Mouse (Mus musculus) liver, embryonic 14.5 days (tissue): ENCODE measurements around the gene Tmem248. TPM values are rescaled to one million over a fixed set of nuclear protein-coding genes. Genes with fewer than 3 reads are reported as not detected.

Experiments used
- ATAC-seq: fragments of 200-750 bp; cut with Nextera tagmentation; 2 replicates; pipeline ENCODE4 v1.8.0; 2017; ENCODE audit warnings: moderate number of reproducible peaks, mild to moderate bottlenecking, moderate library complexity; ENCODE audit not compliant: insufficient read depth
- DNase-seq, 3 experiments: peaks; one replicate each; pipeline ENCODE4 v3.0.0-alpha.2; 2012 to 2013; ENCODE audit warnings: low read depth in 3 of 3, low spot score in 3 of 3
- H3K27ac ChIP-seq: fragments of 300-500 bp; sonication (generic); 2 replicates; pipeline ENCODE4 v1.5.1; 2014; ENCODE audit warnings: moderate library complexity, mild to moderate bottlenecking, control low read depth, inconsistent platforms
- H3K27me3 ChIP-seq: fragments of 300-500 bp; sonication (generic); 2 replicates; pipeline ENCODE4 v1.6.1; 2014; ENCODE audit warnings: mild to moderate bottlenecking, low read length, moderate library complexity; ENCODE audit not compliant: control insufficient read depth, insufficient read depth
- H3K36me3 ChIP-seq: fragments of 300-500 bp; sonication (generic); replicated peaks from 2 replicates; pipeline ENCODE4 v1.6.1; 2014; ENCODE audit warnings: low read depth; ENCODE audit not compliant: control insufficient read depth, insufficient read depth
- H3K4me1 ChIP-seq, 2 experiments: fragments of 200-500 bp in 1 of 2; fragments of 300-500 bp in 1 of 2; sonication (generic) in 1 of 2; replicated peaks; 2 replicates each; pipeline ENCODE4 v1.6.1; 2012 to 2014; ENCODE audit warnings: antibody characterized with exemption in 1 of 2, inconsistent platforms in 1 of 2, low read length in 1 of 2; ENCODE audit not compliant: control insufficient read depth in 2 of 2, insufficient read depth in 2 of 2
- H3K4me2 ChIP-seq: fragments of 300-500 bp; sonication (generic); 2 replicates; pipeline ENCODE4 v1.6.1; 2014; ENCODE audit warnings: low read depth, mild to moderate bottlenecking, control low read depth, moderate library complexity
- H3K4me3 ChIP-seq, 2 experiments: fragments of 200-500 bp in 1 of 2; fragments of 300-500 bp in 1 of 2; sonication (generic) in 1 of 2; 2 replicates each; pipeline ENCODE4 v1.5.1; 2012 to 2014; ENCODE audit warnings: low read depth in 2 of 2, low read length in 2 of 2, mild to moderate bottlenecking in 2 of 2, control low read depth in 1 of 2, inconsistent platforms in 1 of 2, moderate library complexity in 1 of 2; ENCODE audit not compliant: insufficient read depth in 1 of 2
- H3K9ac ChIP-seq: fragments of 300-500 bp; sonication (generic); replicated peaks from 2 replicates; pipeline ENCODE4 v1.6.1; 2014; ENCODE audit warnings: mild to moderate bottlenecking, control low read depth, moderate library complexity
- H3K9me3 ChIP-seq: fragments of 300-500 bp; sonication (generic); 2 replicates; pipeline ENCODE4 v1.6.1; 2016; ENCODE audit warnings: low read length, mixed read lengths; ENCODE audit not compliant: control insufficient read depth
- CTCF ChIP-seq: IDR thresholded peaks from 2 replicates; pipeline ENCODE4 v1.5.1; 2016; ENCODE audit warnings: antibody characterized with exemption, low read depth, control low read depth
- EP300 ChIP-seq: IDR thresholded peaks from 2 replicates; pipeline ENCODE4 v1.6.1; 2016; ENCODE audit warnings: antibody characterized with exemption, low read depth
- WGBS: fragments of 180-500 bp; shearing (Covaris S2); extraction: QIAGEN DNeasy Blood & Tissue Kit; methylation state at CpG from one replicate; pipeline ENCODE4 v1.1.7; 2014; ENCODE audit not compliant: insufficient replicate concordance; 5-methylcytosine and 5-hydroxymethylcytosine counted together
- polyA plus RNA-seq, 2 experiments: library from polyadenylated mRNA; depleted of rRNA in 1 of 2; stranded (reverse) in 1 of 2; unstranded in 1 of 2; fragments of >200 nt; fragmentation: Nextera tagmentation in 1 of 2; extraction: Ambion mirVana in 1 of 2; gene quantifications; 2 replicates each; pipeline versions ENCODE4 v1.2.1 to v1.2.3; 2012 to 2014

The Tmem248 gene
- polyA plus RNA-seq, 2 experiments, result 14.1 to 25.4 TPM

DNA sequence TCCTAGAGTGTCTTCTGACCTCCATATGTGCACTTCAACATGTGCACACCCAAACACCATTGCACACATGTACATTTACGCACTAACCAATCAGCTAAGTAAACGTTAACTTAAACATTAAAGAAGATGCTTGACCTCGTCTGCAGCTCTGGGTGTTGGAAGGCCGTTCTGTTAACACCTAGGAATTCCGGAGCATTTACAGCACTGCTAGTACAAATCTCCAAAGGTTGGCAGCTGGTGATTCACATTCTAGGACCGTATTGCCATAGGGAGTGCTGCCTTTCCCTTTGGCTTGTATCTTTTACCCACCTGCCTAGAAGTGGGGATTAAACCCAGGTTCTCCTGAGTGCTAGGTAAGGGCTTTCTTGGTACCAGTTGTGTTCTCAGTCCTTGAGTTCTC lies 25.0 kb upstream of the Tmem248 start:
- H3K4me1 ChIP-seq, result peaks cover 3 to 6% of the 10 kb centered on the region in 2 experiments; a peak in 2 of 4 replicates
- no peak overlapping the region for H3K4me2 ChIP-seq
- H3K9ac ChIP-seq, result no peak overlapping the region
- DNase-seq, result no peak
- no peak overlapping the region for H3K4me3 ChIP-seq
- no peaks in the 10 kb centered on the region for H3K9me3 ChIP-seq
- no peak for TF ChIP-seq CTCF
- TF ChIP-seq EP300, result no peak
- H3K36me3 ChIP-seq, result peaks cover 57% of the 10 kb centered on the region
- no peak overlapping the region for H3K27ac ChIP-seq
- no peaks in the 10 kb centered on the region for H3K27me3 ChIP-seq
- no peak for ATAC-seq
- 88% methylated on average over 6 of the region's 6 CpGs for WGBS

DNA sequence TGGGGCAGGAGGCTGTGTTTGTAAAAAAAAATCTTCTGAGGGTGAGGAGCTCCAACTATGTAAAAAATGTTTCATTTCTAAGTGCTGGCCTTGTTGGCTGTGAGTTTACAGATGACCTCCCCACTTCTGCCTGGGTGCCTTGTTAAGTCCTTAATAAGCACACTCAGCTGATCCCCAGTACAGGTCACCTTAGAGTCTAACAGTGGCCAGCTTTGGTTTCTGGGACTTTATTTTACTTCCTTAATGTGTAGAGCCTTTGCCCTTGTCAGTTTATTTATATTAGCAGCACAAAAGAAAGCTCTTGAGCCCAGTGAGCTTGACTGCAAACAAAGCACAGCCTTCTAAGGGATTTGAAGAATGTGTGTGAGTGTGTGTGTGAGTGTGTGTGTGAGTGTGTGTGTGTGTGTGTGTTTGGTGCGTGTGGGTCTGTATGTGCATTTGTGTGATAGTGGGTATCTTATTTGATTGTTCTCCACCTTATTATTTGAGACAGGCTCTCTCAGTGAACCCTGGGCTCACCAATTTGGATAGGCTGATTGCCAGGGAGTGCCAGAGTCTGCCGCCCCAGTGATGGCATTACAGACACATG lies 24.4 kb upstream of the Tmem248 start:
- WGBS, result 87% methylated on average over 2 of the region's 2 CpGs
- Histone ChIP-seq H3K27me3 (no peaks in the 10 kb centered on the region), H3K36me3 (peaks cover 59% of the 10 kb centered on the region)

GRCm38 (mm10) chr5:130193760-130194159 lies 23.1 kb upstream of the Tmem248 start:
- no peak for ATAC-seq
- WGBS, result 83% methylated on average over 3 of the region's 3 CpGs
- Histone ChIP-seq H3K9ac (no peak overlapping the region), H3K27ac (no peak overlapping the region), H3K36me3 (peaks cover 63% of the 10 kb centered on the region), H3K4me3 (no peak overlapping the region), H3K9me3 (no peaks in the 10 kb centered on the region), H3K4me2 (no peak overlapping the region), H3K27me3 (no peaks in the 10 kb centered on the region), H3K4me1 (no peaks in the 10 kb centered on the region)
- TF ChIP-seq EP300, result no peak
- TF ChIP-seq CTCF, result no peak
- no peak for DNase-seq

More for the DNA sequence above, 24.4 kb upstream of the Tmem248 start:
- DNase-seq (no peak), ATAC-seq (no peak)
- H3K9me3 ChIP-seq, result no peaks in the 10 kb centered on the region
- no peak overlapping the region for H3K4me2 ChIP-seq
- no peak overlapping the region for H3K27ac ChIP-seq
- no peak overlapping the region for H3K9ac ChIP-seq
- no peak overlapping the region for H3K4me3 ChIP-seq
- TF ChIP-seq EP300 (no peak), CTCF (no peak)
- H3K4me1 ChIP-seq, result peaks cover under 1 to 3% of the 10 kb centered on the region in 2 experiments; a peak in 2 of 4 replicates

GRCm38 (mm10) chr5:130196307-130196706 lies 20.6 kb upstream of the Tmem248 start:
- Histone ChIP-seq H3K36me3 (peaks cover 58% of the 10 kb centered on the region), H3K9me3 (no peaks in the 10 kb centered on the region), H3K27me3 (no peaks in the 10 kb centered on the region), H3K4me2 (no peak overlapping the region), H3K4me3 (no peak overlapping the region), H3K27ac (no peak overlapping the region), H3K9ac (no peak overlapping the region), H3K4me1 (no peaks in the 10 kb centered on the region)
- WGBS, result 81% methylated on average over 1 of the region's 1 CpGs
- ATAC-seq (no peak), DNase-seq (no peak)
- TF ChIP-seq EP300, result no peak
- no peak for TF ChIP-seq CTCF

DNA sequence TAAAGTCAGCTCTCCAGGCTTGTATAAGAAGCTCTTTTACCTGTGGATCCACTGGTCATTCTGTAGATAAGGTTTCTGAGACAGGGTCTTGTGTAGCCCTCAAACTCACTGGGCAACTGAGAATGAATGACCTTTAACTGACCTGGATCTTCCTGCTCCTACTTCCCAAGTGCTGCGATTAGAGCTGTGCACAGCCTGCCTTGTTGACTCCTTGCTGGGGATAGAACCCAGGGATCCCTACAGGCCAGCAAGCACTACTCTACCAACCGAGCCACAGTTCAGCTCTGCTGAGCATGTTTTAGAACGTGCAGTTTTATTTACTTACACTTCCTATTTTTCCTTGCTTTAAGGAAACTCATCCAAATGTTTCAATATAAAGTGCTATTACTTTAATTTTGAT lies 19.4 kb upstream of the Tmem248 start:
- ATAC-seq (no peak), DNase-seq (no peak)
- H3K4me2 ChIP-seq, result no peak overlapping the region
- TF ChIP-seq CTCF (no peak), EP300 (no peak)
- no peaks in the 10 kb centered on the region for H3K4me1 ChIP-seq
- no peak overlapping the region for H3K9ac ChIP-seq
- H3K9me3 ChIP-seq, result no peaks in the 10 kb centered on the region
- 73% methylated on average over 3 of the region's 3 CpGs for WGBS
- H3K27ac ChIP-seq, result no peak overlapping the region
- H3K36me3 ChIP-seq, result peaks cover 54% of the 10 kb centered on the region
- no peaks in the 10 kb centered on the region for H3K27me3 ChIP-seq
- H3K4me3 ChIP-seq, result no peak overlapping the region
